Mouse (Mus musculus): Measurements from ENCODE around the gene Tbkbp1. TPM values are rescaled to one million over a fixed set of nuclear protein-coding genes. Genes with fewer than 3 reads are reported as not detected.

The Tbkbp1 gene
- not detected for polyA plus RNA-seq (2017; shearing (Covaris generic))

GRCm38 (mm10) chr11:97151343-97151801, at the start of gene Tbkbp1:
Tbkbp1 (minus strand) TSS chr11:97151495.

GRCm38 (mm10) chr11:97187764-97188642, 36.7 kb upstream of the Tbkbp1 start, which contains the start of gene Kpnb1:
Kpnb1 (minus strand) TSS chr11:97187881.

GRCm38 (mm10) chr11:97114671-97115601, 36.4 kb downstream of the Tbkbp1 start, which contains the start of gene Tbx21:
Tbx21 (minus strand) TSS chr11:97115331.

Other genes with a start within 250 kb of the Tbkbp1 start
- 72.0 TPM for gene Cdk5rap3, start 235.0 kb downstream of the Tbkbp1 start, polyA plus RNA-seq (2017; shearing (Covaris generic))
- gene Prr15l, start 223.4 kb downstream of the Tbkbp1 start, polyA plus RNA-seq (2017; shearing (Covaris generic)): not detected
- 31.8 TPM for gene Pnpo, start 207.5 kb downstream of the Tbkbp1 start, polyA plus RNA-seq (2017; shearing (Covaris generic))
- 80.0 TPM for gene Sp2, start 168.5 kb downstream of the Tbkbp1 start, polyA plus RNA-seq (2017; shearing (Covaris generic))
- gene Sp6, start 138.1 kb downstream of the Tbkbp1 start, polyA plus RNA-seq (2017; shearing (Covaris generic)): 1.0 TPM
- gene Scrn2, start 121.6 kb downstream of the Tbkbp1 start, polyA plus RNA-seq (2017; shearing (Covaris generic)): 5.6 TPM
- gene Lrrc46, start 110.1 kb downstream of the Tbkbp1 start, polyA plus RNA-seq (2017; shearing (Covaris generic)): not detected
- gene Mrpl10, start 109.9 kb downstream of the Tbkbp1 start, polyA plus RNA-seq (2017; shearing (Covaris generic)): 37.5 TPM
- 18.4 TPM for gene Osbpl7, start 100.9 kb downstream of the Tbkbp1 start, polyA plus RNA-seq (2017; shearing (Covaris generic))
- gene Tbx21, start 36.2 kb downstream of the Tbkbp1 start, polyA plus RNA-seq (2017; shearing (Covaris generic)): 0.46 TPM
- gene Kpnb1, start 36.4 kb upstream of the Tbkbp1 start, polyA plus RNA-seq (2017; shearing (Covaris generic)): 26.6 TPM
- gene Npepps, start 129.1 kb upstream of the Tbkbp1 start, polyA plus RNA-seq (2017; shearing (Covaris generic)): 61.6 TPM
- 14.1 TPM for gene Mrpl45, start 164.2 kb upstream of the Tbkbp1 start, polyA plus RNA-seq (2017; shearing (Covaris generic))
- gene Gpr179, start 200.6 kb upstream of the Tbkbp1 start, polyA plus RNA-seq (2017; shearing (Covaris generic)): 0.14 TPM
- gene Socs7, start 211.1 kb upstream of the Tbkbp1 start, polyA plus RNA-seq (2017; shearing (Covaris generic)): 1.5 TPM